15 mouse cellular contexts compared by ENCODE assay signal in genomic region chr8:33183029-33183428, GRCm38 (mm10).
"Had no signal": no experiment of that assay in that cellular context is flagged by ENCODE, and none has a peak within 500 bp of the region (broad histone marks: within the 10 kb centered on the region; RNA-seq: fewer than 3 reads in every experiment).

No protein-coding gene starts in this region.

- H3K4me2 ChIP-seq: liver, embryonic 11.5 days; lung, embryonic 15.5 days; midbrain, embryonic 11.5 days; neural tube, embryonic 15.5 days had no signal

- H3K27ac ChIP-seq: layer of hippocampus, adult 2 months; left cerebral cortex, adult 2 months; limb, embryonic 10.5 days; lung, embryonic 15.5 days; neural tube, embryonic 15.5 days had no signal

- H3K27me3 ChIP-seq: lung, embryonic 15.5 days; neural tube, embryonic 15.5 days had no signal

- H3K9me3 ChIP-seq: limb, embryonic 10.5 days; lung, embryonic 15.5 days; neural tube, embryonic 15.5 days had no signal

- H3K4me3 ChIP-seq: layer of hippocampus, adult 2 months; left cerebral cortex, adult 2 months; limb, embryonic 10.5 days; lung, embryonic 15.5 days; myocyte; neural tube, embryonic 15.5 days had no signal

- H3K36me3 ChIP-seq: limb, embryonic 10.5 days; lung, embryonic 15.5 days; neural tube, embryonic 15.5 days had no signal

- H3K4me1 ChIP-seq: limb, embryonic 10.5 days; lung, embryonic 15.5 days; neural tube, embryonic 15.5 days had no signal

- DNase-seq: kidney, adult 18-20 months; kidney, postnatal 10 days; kidney, postnatal 4 days; right cerebral cortex, postnatal 4 days; spleen, adult 18-20 months; thymus, adult 18-20 months; thymus, postnatal 14 days had no signal

- H3K9ac ChIP-seq: lung, embryonic 15.5 days; neural tube, embryonic 15.5 days had no signal
